Mouse (Mus musculus): ENCODE data around the gene Slc2a2. TPM values are rescaled to one million over a fixed set of nuclear protein-coding genes. Genes with fewer than 3 reads are reported as not detected.

Slc2a2 gene
- polyA plus RNA-seq, 2 experiments: 0.08 TPM; not detected in 1

DNA sequence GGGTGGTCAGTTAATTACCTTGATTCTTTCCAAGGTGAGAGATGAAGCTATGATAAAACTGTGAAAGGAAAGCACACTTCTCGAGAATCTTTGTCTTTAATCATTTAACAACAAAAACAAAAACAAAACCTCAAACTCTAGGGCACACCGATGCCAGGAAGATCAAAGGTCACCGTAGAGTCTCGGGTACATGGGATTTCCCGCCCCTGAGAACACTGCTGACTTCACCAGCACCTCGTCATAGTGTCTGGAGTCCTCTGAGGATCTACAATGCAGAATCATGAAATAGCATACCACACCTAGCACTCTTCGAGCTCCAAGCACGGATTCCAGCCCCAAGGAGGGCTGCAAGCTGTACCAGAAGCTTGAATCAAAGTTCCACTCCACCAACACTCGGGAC lies 82.8 kb downstream of the Slc2a2 start:
- DNase-seq (ENCODE audit: low spot score) (no peak), ATAC-seq (ENCODE audit: low FRiP score, low read depth) (0 out of 2 replicates have a peak, but pooled peaks have one; percentile 7)
- H3K27ac ChIP-seq (replicated peaks; ENCODE audit: low read depth, low read length): no peak overlapping the region
- no peak for TF ChIP-seq POLR2A (IDR thresholded peaks at IDR 0.05; ENCODE audit: borderline replicate concordance, extremely low read depth, insufficient read depth, insufficient read length)
- no peaks in the 10 kb centered on the region for H3K36me3 ChIP-seq (ENCODE audit: control insufficient read depth, insufficient read depth, low read length)
- peak overlapping the region; percentile 96 for H3K4me2 ChIP-seq (replicated peaks; ENCODE audit: low read depth, low read length, severe bottlenecking)
- no peaks in the 10 kb centered on the region for H3K9me3 ChIP-seq (ENCODE audit: control insufficient read depth, low read length)
- H3K27me3 ChIP-seq (ENCODE audit: control insufficient read depth, insufficient read depth, low read length): no peaks in the 10 kb centered on the region
- H3K4me1 ChIP-seq (ENCODE audit: control insufficient read depth, insufficient read depth, low read length): peaks cover 6% of the 10 kb centered on the region; the same call in 1 of the 2 replicates
- 76% methylated on average over 9 of the region's 9 CpGs for WGBS
- 0 out of 2 replicates have a peak overlapping the region, but pooled peaks have one; percentile 16 for H3K9ac ChIP-seq (ENCODE audit: low read depth, low read length, severe bottlenecking)
- H3K4me3 ChIP-seq (replicated peaks; ENCODE audit: low read length): peak overlapping the region; percentile 81

Other genes starting within 250 kb of the Slc2a2 start
- gene Eif5a2, start 83.4 kb downstream of the Slc2a2 start, polyA plus RNA-seq (2012; rRNA removed): 7.2 and 7.8 TPM in 2 replicates
- gene Eif5a2, start 83.4 kb downstream of the Slc2a2 start, polyA plus RNA-seq (2014; fragmentation: Nextera tagmentation; extraction: Ambion mirVana): 9.6 and 9.9 TPM in 2 replicates
- gene Rpl22l1, start 107.5 kb downstream of the Slc2a2 start, polyA plus RNA-seq (2012; rRNA removed): 183 and 322 TPM in 2 replicates
- 456 and 519 TPM in 2 replicates for gene Rpl22l1, start 107.5 kb downstream of the Slc2a2 start, polyA plus RNA-seq (2014; fragmentation: Nextera tagmentation; extraction: Ambion mirVana)
- gene Gm1527, start 194.7 kb downstream of the Slc2a2 start, polyA plus RNA-seq (2012; rRNA removed): not detected in 2 replicates
- not detected in 2 replicates for gene Gm1527, start 194.7 kb downstream of the Slc2a2 start, polyA plus RNA-seq (2014; fragmentation: Nextera tagmentation; extraction: Ambion mirVana)